In genomic region chr11:51526631-51527161, GRCm38 (mm10) we compare ENCODE assay signal across 12 mouse cellular contexts. TPM values are rescaled to one million over a fixed set of nuclear protein-coding genes. Genes with fewer than 3 reads are reported as not detected.
DNase-seq lines count a peak whose midpoint lies in the region; ATAC-seq and TF ChIP-seq lines count a peak whose summit lies in the region.
"Had no signal": no experiment of that assay in that cellular context is flagged by ENCODE, and none has a peak within 500 bp of the region (broad histone marks: within the 10 kb centered on the region; RNA-seq: fewer than 3 reads in every experiment).

No protein-coding gene starts in this region.

- no peak overlapping the region for H3K4me3 ChIP-seq in heart, embryonic 15.5 days
- no peak overlapping the region for H3K4me3 ChIP-seq in stomach, embryonic 15.5 days (replicated peaks)
- no peak overlapping the region for H3K4me3 ChIP-seq in stomach, postnatal 0 days (ENCODE audit: low read depth, low read length)
- H3K4me3 ChIP-seq in myocyte = no peak overlapping the region
- no peak overlapping the region for H3K4me3 ChIP-seq in intestine, postnatal 0 days (ENCODE audit: low read depth, low read length)
- H3K4me3 ChIP-seq: hindbrain, embryonic 15.5 days; midbrain, embryonic 15.5 days had no signal

- no peaks in the 10 kb centered on the region for H3K9me3 ChIP-seq in heart, embryonic 15.5 days (replicated peaks)
- H3K9me3 ChIP-seq in stomach, embryonic 15.5 days = no peaks in the 10 kb centered on the region
- no peaks in the 10 kb centered on the region for H3K9me3 ChIP-seq in stomach, postnatal 0 days (ENCODE audit: control insufficient read depth, low read length)
- no peaks in the 10 kb centered on the region for H3K9me3 ChIP-seq in intestine, postnatal 0 days (ENCODE audit: control insufficient read depth)
- H3K9me3 ChIP-seq: hindbrain, embryonic 15.5 days; midbrain, embryonic 15.5 days had no signal

- TF ChIP-seq POLR2A in brain, embryonic 14.5 days (IDR thresholded peaks at IDR 0.05; ENCODE audit: borderline replicate concordance, extremely low read depth, insufficient read depth, insufficient read length, poor library complexity, severe bottlenecking) = no peak
- TF ChIP-seq POLR2A in myocyte (IDR thresholded peaks at IDR 0.05; ENCODE audit: insufficient read length, low read depth) = no peak

- H3K79me2 ChIP-seq in myocyte (ENCODE audit: control insufficient read depth, insufficient read depth) = no peaks in the 10 kb centered on the region

- peaks cover 17% of the 10 kb centered on the region; the same call in 1 of the 2 replicates for H3K27me3 ChIP-seq in heart, embryonic 15.5 days
- no peaks in the 10 kb centered on the region for H3K27me3 ChIP-seq in stomach, embryonic 15.5 days (replicated peaks)
- no peaks in the 10 kb centered on the region for H3K27me3 ChIP-seq in stomach, postnatal 0 days (ENCODE audit: control insufficient read depth, insufficient read depth, low read length)
- H3K27me3 ChIP-seq in myocyte (ENCODE audit: control insufficient read depth, insufficient read depth, insufficient read length) = peaks cover 13% of the 10 kb centered on the region
- H3K27me3 ChIP-seq in intestine, postnatal 0 days (replicated peaks; ENCODE audit: control insufficient read depth, insufficient read depth, low read length) = no peaks in the 10 kb centered on the region
- H3K27me3 ChIP-seq: hindbrain, embryonic 15.5 days; midbrain, embryonic 15.5 days had no signal

- peaks cover 14% of the 10 kb centered on the region for H3K4me1 ChIP-seq in heart, embryonic 15.5 days (replicated peaks)
- 0 out of 2 replicates have a peak, but pooled peaks cover 8% of the 10 kb centered on the region for H3K4me1 ChIP-seq in stomach, embryonic 15.5 days
- H3K4me1 ChIP-seq in stomach, postnatal 0 days (replicated peaks; ENCODE audit: control insufficient read depth, insufficient read depth) = no peaks in the 10 kb centered on the region
- H3K4me1 ChIP-seq in intestine, postnatal 0 days (replicated peaks; ENCODE audit: control insufficient read depth, insufficient read depth, low read length) = no peaks in the 10 kb centered on the region
- H3K4me1 ChIP-seq: hindbrain, embryonic 15.5 days; midbrain, embryonic 15.5 days had no signal

- no peak overlapping the region for H3K9ac ChIP-seq in heart, embryonic 15.5 days
- H3K9ac ChIP-seq in stomach, embryonic 15.5 days = no peak overlapping the region
- H3K9ac ChIP-seq in stomach, postnatal 0 days (ENCODE audit: low read length) = no peak overlapping the region
- no peak overlapping the region for H3K9ac ChIP-seq in intestine, postnatal 0 days (ENCODE audit: low read depth, low read length)
- H3K9ac ChIP-seq: hindbrain, embryonic 15.5 days; midbrain, embryonic 15.5 days had no signal

- peak overlapping the region; percentile 44 for H3K4me2 ChIP-seq in heart, embryonic 15.5 days
- H3K4me2 ChIP-seq in stomach, embryonic 15.5 days = 0 out of 2 replicates have a peak overlapping the region, but pooled peaks have one; percentile 12
- H3K4me2 ChIP-seq in stomach, postnatal 0 days (replicated peaks; ENCODE audit: low read depth) = no peak overlapping the region
- H3K4me2 ChIP-seq in myocyte (ENCODE audit: low read depth) = peak overlapping the region; percentile 15
- H3K4me2 ChIP-seq in intestine, postnatal 0 days (replicated peaks; ENCODE audit: low read depth) = no peak overlapping the region
- H3K4me2 ChIP-seq: hindbrain, embryonic 15.5 days; midbrain, embryonic 15.5 days had no signal

- no peak for TF ChIP-seq EP300 in stomach, postnatal 0 days (optimal IDR thresholded peaks at IDR 0.05)

- WGBS in heart, embryonic 15.5 days = 18% methylated on average over 14 of the region's 14 CpGs
- WGBS in stomach, embryonic 15.5 days = 35% methylated on average over 14 of the region's 14 CpGs
- WGBS in stomach, postnatal 0 days = 28% methylated on average over 14 of the region's 14 CpGs
- 40% methylated on average over 14 of the region's 14 CpGs for WGBS in intestine, postnatal 0 days

- ATAC-seq in heart, embryonic 15.5 days (replicated peaks; ENCODE audit: insufficient number of reproducible peaks, insufficient read depth, low FRiP score, low read depth) = peak; percentile 51; the same call in 1 of the 2 replicates
- no peak for ATAC-seq in stomach, embryonic 15.5 days (ENCODE audit: insufficient read depth, low FRiP score, low read depth)
- no peak; the same call in 1 of the 2 replicates for ATAC-seq in stomach, postnatal 0 days (ENCODE audit: low FRiP score, low TSS enrichment)
- ATAC-seq in intestine, postnatal 0 days = no peak
- ATAC-seq: midbrain, embryonic 15.5 days had no signal

- no peak for TF ChIP-seq CTCF in stomach, postnatal 0 days (IDR thresholded peaks at IDR 0.05; ENCODE audit: low read depth)
- no peak for TF ChIP-seq CTCF in brain, embryonic 14.5 days (IDR thresholded peaks at IDR 0.05; ENCODE audit: borderline replicate concordance, extremely low read depth, insufficient read depth, insufficient read length)
- no peak for TF ChIP-seq CTCF in intestine, postnatal 0 days (IDR thresholded peaks at IDR 0.05; ENCODE audit: low read depth)

- peak overlapping the region; percentile 35 for H3K27ac ChIP-seq in heart, embryonic 15.5 days
- H3K27ac ChIP-seq in stomach, embryonic 15.5 days = 0 out of 2 replicates have a peak overlapping the region, but pooled peaks have one; percentile 18
- no peak overlapping the region for H3K27ac ChIP-seq in stomach, postnatal 0 days (replicated peaks)
- no peak overlapping the region for H3K27ac ChIP-seq in intestine, postnatal 0 days (ENCODE audit: low read depth, low read length)
- H3K27ac ChIP-seq: hindbrain, embryonic 15.5 days; midbrain, embryonic 15.5 days had no signal

- H3K36me3 ChIP-seq in heart, embryonic 15.5 days = no peaks in the 10 kb centered on the region
- H3K36me3 ChIP-seq in stomach, embryonic 15.5 days = no peaks in the 10 kb centered on the region
- H3K36me3 ChIP-seq in stomach, postnatal 0 days (ENCODE audit: control insufficient read depth, insufficient read depth, low read length) = no peaks in the 10 kb centered on the region
- H3K36me3 ChIP-seq in myocyte (ENCODE audit: control insufficient read depth, insufficient read depth) = no peaks in the 10 kb centered on the region
- H3K36me3 ChIP-seq in intestine, postnatal 0 days (ENCODE audit: control insufficient read depth, insufficient read depth) = no peaks in the 10 kb centered on the region
- H3K36me3 ChIP-seq: hindbrain, embryonic 15.5 days; midbrain, embryonic 15.5 days had no signal

- no peak overlapping the region for H3ac ChIP-seq in myocyte (ENCODE audit: control insufficient read depth, insufficient read length)

- no peak for DNase-seq in heart, adult 11 months
- no peak for DNase-seq in stomach, postnatal 0 days (ENCODE audit: low spot score)
- DNase-seq in brain, embryonic 14.5 days (ENCODE audit: low read depth) = peak; percentile 72
- DNase-seq in cerebellum, postnatal 4 days (ENCODE audit: low spot score in 2 of 2) = no peak
- DNase-seq: lung, adult 18-20 months; thymus, postnatal 25 days had no signal

TF ChIP-seq in myocyte, 11 proteins besides CTCF, POLR2A, EP300 and RAD21:
- TF ChIP-seq CEBPB (IDR thresholded peaks at IDR 0.05; ENCODE audit: insufficient read depth, poor library complexity, severe bottlenecking) = no peak
- TF ChIP-seq USF1 (IDR thresholded peaks at IDR 0.05; ENCODE audit: low read depth) = no peak
- no peak for TF ChIP-seq SRF (IDR thresholded peaks at IDR 0.05; ENCODE audit: control insufficient read depth, insufficient read length, low read depth)
- TF ChIP-seq MYOD1 (IDR thresholded peaks at IDR 0.05; ENCODE audit: control insufficient read depth in 1 of 3, insufficient read length in 2 of 3, low read depth in 2 of 3) = no peak
- TF ChIP-seq POLR2AphosphoS2 (IDR thresholded peaks at IDR 0.05; ENCODE audit: insufficient read length, low read depth) = no peak
- TF ChIP-seq MYOG (IDR thresholded peaks at IDR 0.05; ENCODE audit: control insufficient read depth in 1 of 3, insufficient read depth in 1 of 3, insufficient read length in 2 of 3, low read depth in 2 of 3) = no peak
- no peak for TF ChIP-seq MAX (IDR thresholded peaks at IDR 0.05; ENCODE audit: low read depth)
- TF ChIP-seq TCF3 (IDR thresholded peaks at IDR 0.05; ENCODE audit: insufficient read length, low read depth) = no peak
- TF ChIP-seq E2F4 (IDR thresholded peaks at IDR 0.05; ENCODE audit: insufficient read depth) = no peak
- TF ChIP-seq REST (IDR thresholded peaks at IDR 0.05; ENCODE audit: insufficient read depth, insufficient read length) = no peak
- TF ChIP-seq TCF12 (IDR thresholded peaks at IDR 0.05; ENCODE audit: insufficient read depth, poor library complexity, severe bottlenecking) = no peak

RNA-seq across cellular contexts. Expression of gene Phykpl, which starts 57.9 kb away (rescaled TPM):
- polyA plus RNA-seq in heart, embryonic 15.5 days (2015; fragmentation: Nextera tagmentation; extraction: Ambion mirVana) = 12.4 and 14.5 TPM in 2 replicates
- 20.6 and 21.7 TPM in 2 replicates for polyA plus RNA-seq in stomach, embryonic 15.5 days (2015; fragmentation: Nextera tagmentation; extraction: Ambion mirVana)
- polyA plus RNA-seq in stomach, postnatal 0 days (2015; fragmentation: Nextera tagmentation; extraction: Ambion mirVana) = 13.3 and 14.0 TPM in 2 replicates
- polyA plus RNA-seq in brain, embryonic 14.5 days (2012; rRNA removed) = 6.6 and 9.3 TPM in 2 replicates
- 7.0 TPM for polyA plus RNA-seq in myocyte (2012; fragmentation: generic; extraction: Trizol)
- polyA plus RNA-seq in intestine, postnatal 0 days (2015; fragmentation: Nextera tagmentation; extraction: Ambion mirVana) = 22.7 and 24.2 TPM in 2 replicates

Comparison
In these comparisons a context has a peak if more than half of its experiments do, and no peak if none do; other contexts are left out.
1. H3K27ac ChIP-seq: peak in heart, embryonic 15.5 days (single experiment) and stomach, embryonic 15.5 days (single experiment); none in stomach, postnatal 0 days (single experiment) and intestine, postnatal 0 days (single experiment).
2. H3K4me2 ChIP-seq: peak in heart, embryonic 15.5 days (single experiment), stomach, embryonic 15.5 days (single experiment) and myocyte (single experiment); none in stomach, postnatal 0 days (single experiment) and intestine, postnatal 0 days (single experiment).